In genomic region chr10:63478946-63479345, GRCm38 (mm10) we compare ENCODE assay signal across 17 mouse cellular contexts. TPM values are rescaled to one million over a fixed set of nuclear protein-coding genes. Genes with fewer than 3 reads are reported as not detected.
DNase-seq lines count a peak whose midpoint lies in the region; ATAC-seq and TF ChIP-seq lines count a peak whose summit lies in the region.
"Had no signal": no experiment of that assay in that cellular context is flagged by ENCODE, and none has a peak within 500 bp of the region (broad histone marks: within the 10 kb centered on the region; RNA-seq: fewer than 3 reads in every experiment).

No protein-coding gene starts in this region.

- peak; percentile 52 for TF ChIP-seq RAD21 in CH12.LX (IDR thresholded peaks at IDR 0.05; ENCODE audit: low read depth, low read length)

- no peak for DNase-seq in heart, adult 8-10 months (ENCODE audit: low spot score)
- peak; percentile 10 for DNase-seq in layer of hippocampus, adult 9-10 months (ENCODE audit: low spot score)
- no peak for DNase-seq in layer of hippocampus, postnatal 14 days (ENCODE audit: low spot score in 2 of 2)
- DNase-seq in CH12.LX (ENCODE audit: extremely low read depth) (peak; percentile 12), NIH3T3 (ENCODE audit: low read depth) (peak; percentile 12)
- DNase-seq in left cerebral cortex, adult 11 months (ENCODE audit: low spot score): no peak
- DNase-seq: cerebellum, adult 11-12 months; thymus, postnatal 4 days had no signal

- ATAC-seq in heart, embryonic 15.5 days (replicated peaks; ENCODE audit: insufficient number of reproducible peaks, insufficient read depth, low FRiP score, low read depth): no peak
- ATAC-seq: intestine, embryonic 15.5 days had no signal

- in situ Hi-C loops in CH12.LX (cut with MboI; ENCODE audit: low pct_ligation_motif_present, low pct_unique_long_range_greater_than_20kb, low sequenced_read_pairs): no loop called here

- TF ChIP-seq EP300 in CH12.LX (IDR thresholded peaks at IDR 0.05; ENCODE audit: low read length): no peak

- 0 out of 2 replicates have a peak overlapping the region, but pooled peaks have one; percentile 64 for H3K27ac ChIP-seq in heart, embryonic 15.5 days
- no peak overlapping the region for H3K27ac ChIP-seq in CH12.LX (ENCODE audit: insufficient read depth, low read depth)
- H3K27ac ChIP-seq: heart, embryonic 10.5 days; intestine, embryonic 15.5 days had no signal

- H3K27me3 ChIP-seq in heart, embryonic 15.5 days: no peaks in the 10 kb centered on the region
- H3K27me3 ChIP-seq in CH12.LX (replicated peaks): no peaks in the 10 kb centered on the region
- H3K27me3 ChIP-seq: intestine, embryonic 15.5 days had no signal

- dilution Hi-C loops in CH12.LX (cut with MboI; ENCODE audit: extremely low pct_ligation_motif_present, extremely low pct_unique_long_range_greater_than_20kb, low sequenced_read_pairs): no loop called here

- no peak overlapping the region for H3K9ac ChIP-seq in heart, embryonic 15.5 days
- no peak overlapping the region for H3K9ac ChIP-seq in CH12.LX (ENCODE audit: insufficient read depth, low read depth)
- H3K9ac ChIP-seq: intestine, embryonic 15.5 days had no signal

- no peaks in the 10 kb centered on the region for H3K79me2 ChIP-seq in CH12.LX (replicated peaks; ENCODE audit: control insufficient read depth, extremely low read depth, insufficient read depth, poor library complexity, severe bottlenecking)

- no peak overlapping the region for H3K4me3 ChIP-seq in heart, embryonic 15.5 days
- H3K4me3 ChIP-seq in CH12.LX (replicated peaks in 1 of 3; ENCODE audit: low read depth in 2 of 3, low read length in 2 of 3, poor library complexity in 1 of 3): no peak overlapping the region
- H3K4me3 ChIP-seq: erythroblast, embryonic 14.5 days; heart, embryonic 10.5 days; intestine, embryonic 15.5 days had no signal

- no peaks in the 10 kb centered on the region for H3K9me3 ChIP-seq in heart, embryonic 15.5 days (replicated peaks)
- H3K9me3 ChIP-seq in CH12.LX (replicated peaks; ENCODE audit: low read length): no peaks in the 10 kb centered on the region
- H3K9me3 ChIP-seq: heart, embryonic 10.5 days; intestine, embryonic 15.5 days had no signal

- no peaks in the 10 kb centered on the region for H3K36me3 ChIP-seq in heart, embryonic 15.5 days
- no peaks in the 10 kb centered on the region for H3K36me3 ChIP-seq in CH12.LX (replicated peaks in 1 of 2; ENCODE audit: control insufficient read depth in 1 of 2, insufficient read depth in 1 of 2, low read length in 1 of 2)
- H3K36me3 ChIP-seq: heart, embryonic 10.5 days; intestine, embryonic 15.5 days had no signal

- TF ChIP-seq POLR2A in CH12.LX (IDR thresholded peaks at IDR 0.05; ENCODE audit: low read depth, low read length): no peak

- 19% methylated on average over 2 of the region's 2 CpGs for WGBS in heart, embryonic 15.5 days

- no peak overlapping the region for H3K4me2 ChIP-seq in heart, embryonic 15.5 days
- no peak overlapping the region for H3K4me2 ChIP-seq in CH12.LX (ENCODE audit: insufficient read depth, low read depth, poor library complexity, severe bottlenecking)
- H3K4me2 ChIP-seq: intestine, embryonic 15.5 days had no signal

- H3K4me1 ChIP-seq in heart, embryonic 15.5 days (replicated peaks): peaks cover 58% of the 10 kb centered on the region
- peaks cover 0 to 21% of the 10 kb centered on the region in 2 experiments; a peak in 2 of 4 replicates for H3K4me1 ChIP-seq in CH12.LX (ENCODE audit: control insufficient read depth in 1 of 2, insufficient read depth in 2 of 2)

- TF ChIP-seq CTCF in CH12.LX (conservative IDR thresholded peaks at IDR 0.05 in 1 of 2, IDR thresholded peaks at IDR 0.05 in 1 of 2; ENCODE audit: low read depth in 2 of 2, low read length in 2 of 2): peak in 1 of 2 experiments; percentile 44; a peak in 2 of 4 replicates

TF ChIP-seq in CH12.LX, 34 proteins besides CTCF, POLR2A, EP300 and RAD21:
- no peak for TF ChIP-seq KAT2A (IDR thresholded peaks at IDR 0.05; ENCODE audit: insufficient replicate concordance, low read length)
- no peak for TF ChIP-seq ZC3H11A (IDR thresholded peaks at IDR 0.05; ENCODE audit: low read depth, low read length)
- TF ChIP-seq MXI1 (IDR thresholded peaks at IDR 0.05; ENCODE audit: low read depth, low read length): no peak

RNA-seq across cellular contexts. Expression of gene Ctnna3, which starts 49.0 kb away (rescaled TPM):
- 23.6 and 27.8 TPM in 2 replicates for polyA plus RNA-seq in heart, embryonic 15.5 days (2015; fragmentation: Nextera tagmentation; extraction: Ambion mirVana)
- total RNA-seq in heart, adult 8-10 months (2022): 10 to 100 TPM; 52.0 to 66.8 (median 54.9) TPM
- 1 to 10 TPM; 1.1 to 1.4 TPM for total RNA-seq in layer of hippocampus, postnatal 14 days (2021)
- not detected in 2 replicates for total RNA-seq in CH12.LX (2012; rRNA removed)
- total RNA-seq in CH12.LX (2014; rRNA removed): 0.09 TPM in 1 of 2 replicates, not detected in the other
- polyA plus RNA-seq in CH12.LX (2012; ENCODE audit: insufficient read length, low read depth): not detected in 2 replicates
- polyA plus RNA-seq: erythroblast, embryonic 14.5 days had no signal

RNA-seq across cellular contexts. Expression of gene Gm7075, which starts 57.4 kb away (rescaled TPM):
- polyA plus RNA-seq in heart, embryonic 15.5 days (2015; fragmentation: Nextera tagmentation; extraction: Ambion mirVana): not detected in 2 replicates
- total RNA-seq in heart, adult 8-10 months (2022): not detected
- total RNA-seq in layer of hippocampus, postnatal 14 days (2021): not detected
- total RNA-seq in CH12.LX (2012; rRNA removed) (not detected in 2 replicates), CH12.LX (2014; rRNA removed) (not detected in 2 replicates)
- polyA plus RNA-seq in CH12.LX (2012; ENCODE audit: insufficient read length, low read depth): not detected in 2 replicates
- total RNA-seq: adrenal gland, postnatal 4 days; layer of hippocampus, adult 8-10 months had no signal
- polyA plus RNA-seq: cortical plate, adult 2 months; erythroblast, embryonic 14.5 days; heart, embryonic 10.5 days; intestine, embryonic 15.5 days; limb, embryonic 11.5 days; liver, embryonic 16.5 days had no signal

Comparison
In these comparisons a context has a peak if more than half of its experiments do, and no peak if none do; other contexts are left out.
1. DNase-seq: peak in layer of hippocampus, adult 9-10 months (single experiment), CH12.LX (single experiment) and NIH3T3 (single experiment); none in heart, adult 8-10 months (single experiment), layer of hippocampus, postnatal 14 days (0 of 2) and left cerebral cortex, adult 11 months (single experiment).
2. RNA of gene Ctnna3, which starts 49.0 kb away (total RNA-seq): 52.0 to 66.8 TPM in heart, adult 8-10 months; 1.1 to 1.4 TPM in layer of hippocampus, postnatal 14 days and 0.09 TPM in CH12.LX; every median in the first group is over 10 times any median in the second.